Mouse (Mus musculus) spleen, adult 2 months (tissue): Measurements from ENCODE around the gene Zbtb42.

ENCODE experiments used
- CTCF ChIP-seq: fragments of 200-500 bp; IDR thresholded peaks from 2 replicates; pipeline ENCODE4 v1.5.1; 2011; ENCODE audit warnings: mild to moderate bottlenecking, inconsistent platforms; ENCODE audit not compliant: insufficient read depth, insufficient read length, insufficient replicate concordance; ENCODE audit errors: extremely low read depth
- POLR2A ChIP-seq: fragments of 200-500 bp; IDR thresholded peaks from 2 replicates; pipeline ENCODE4 v1.6.1; 2011; ENCODE audit warnings: low read depth, low read length, inconsistent platforms

GRCm38 (mm10) chr12:112639526-112639925, 39.1 kb upstream of the Zbtb42 start:
- TF ChIP-seq CTCF (no peak), POLR2A (no peak)
